Mouse (Mus musculus): ENCODE results near the gene 4933405L10Rik. TPM values are rescaled to one million over a fixed set of nuclear protein-coding genes. Genes with fewer than 3 reads are reported as not detected.

Gene 4933405L10Rik
- polyA plus RNA-seq, 1 experiment from 2014 or later = not detected

Other genes starting within 250 kb of the 4933405L10Rik start
- 41.9 and 42.3 TPM in 2 replicates for gene Tppp3, start 236.1 kb upstream of the 4933405L10Rik start, polyA plus RNA-seq (2015; fragmentation: Nextera tagmentation; extraction: Ambion mirVana)
- 17.5 and 18.5 TPM in 2 replicates for gene Zdhhc1, start 210.8 kb upstream of the 4933405L10Rik start, polyA plus RNA-seq (2015; fragmentation: Nextera tagmentation; extraction: Ambion mirVana)
- 1.9 and 2.3 TPM in 2 replicates for gene Hsd11b2, start 188.9 kb upstream of the 4933405L10Rik start, polyA plus RNA-seq (2015; fragmentation: Nextera tagmentation; extraction: Ambion mirVana)
- gene Atp6v0d1, start 141.6 kb upstream of the 4933405L10Rik start, polyA plus RNA-seq (2015; fragmentation: Nextera tagmentation; extraction: Ambion mirVana) = 115 and 125 TPM in 2 replicates
- gene Ripor1, start 102.4 kb upstream of the 4933405L10Rik start, polyA plus RNA-seq (2015; fragmentation: Nextera tagmentation; extraction: Ambion mirVana) = 17.1 and 17.8 TPM in 2 replicates
- 73.7 and 86.4 TPM in 2 replicates for gene Ctcf, start 71.1 kb upstream of the 4933405L10Rik start, polyA plus RNA-seq (2015; fragmentation: Nextera tagmentation; extraction: Ambion mirVana)
- gene Agrp, start 70.3 kb upstream of the 4933405L10Rik start, polyA plus RNA-seq (2015; fragmentation: Nextera tagmentation; extraction: Ambion mirVana) = 0.66 and 0.92 TPM in 2 replicates
- 0.64 and 0.79 TPM in 2 replicates for gene Carmil2, start 21.4 kb upstream of the 4933405L10Rik start, polyA plus RNA-seq (2015; fragmentation: Nextera tagmentation; extraction: Ambion mirVana)
- 53.0 and 55.0 TPM in 2 replicates for gene Acd, start 6.6 kb upstream of the 4933405L10Rik start, polyA plus RNA-seq (2015; fragmentation: Nextera tagmentation; extraction: Ambion mirVana)
- gene Pard6a, start 6.5 kb upstream of the 4933405L10Rik start, polyA plus RNA-seq (2015; fragmentation: Nextera tagmentation; extraction: Ambion mirVana) = 12.0 and 12.6 TPM in 2 replicates
- gene Enkd1, start 555 bp downstream of the 4933405L10Rik start, polyA plus RNA-seq (2015; fragmentation: Nextera tagmentation; extraction: Ambion mirVana) = 11.2 and 13.6 TPM in 2 replicates
- gene Gfod2, start 51.0 kb downstream of the 4933405L10Rik start, polyA plus RNA-seq (2015; fragmentation: Nextera tagmentation; extraction: Ambion mirVana) = 8.7 and 10.9 TPM in 2 replicates
- gene Ranbp10, start 119.7 kb downstream of the 4933405L10Rik start, polyA plus RNA-seq (2015; fragmentation: Nextera tagmentation; extraction: Ambion mirVana) = 7.1 and 8.2 TPM in 2 replicates
- not detected in 2 replicates for gene Tsnaxip1, start 120.1 kb downstream of the 4933405L10Rik start, polyA plus RNA-seq (2015; fragmentation: Nextera tagmentation; extraction: Ambion mirVana)
- gene Cenpt, start 145.6 kb downstream of the 4933405L10Rik start, polyA plus RNA-seq (2015; fragmentation: Nextera tagmentation; extraction: Ambion mirVana) = 25.5 and 28.9 TPM in 2 replicates
- 49.4 and 49.6 TPM in 2 replicates for gene Thap11, start 147.5 kb downstream of the 4933405L10Rik start, polyA plus RNA-seq (2015; fragmentation: Nextera tagmentation; extraction: Ambion mirVana)
- gene Nutf2, start 152.9 kb downstream of the 4933405L10Rik start, polyA plus RNA-seq (2015; fragmentation: Nextera tagmentation; extraction: Ambion mirVana) = 165 and 207 TPM in 2 replicates
- gene Edc4, start 173.2 kb downstream of the 4933405L10Rik start, polyA plus RNA-seq (2015; fragmentation: Nextera tagmentation; extraction: Ambion mirVana) = 31.6 and 34.9 TPM in 2 replicates
- 0.29 and 0.33 TPM in 2 replicates for gene Nrn1l, start 185.9 kb downstream of the 4933405L10Rik start, polyA plus RNA-seq (2015; fragmentation: Nextera tagmentation; extraction: Ambion mirVana)
- gene Pskh1, start 192.8 kb downstream of the 4933405L10Rik start, polyA plus RNA-seq (2015; fragmentation: Nextera tagmentation; extraction: Ambion mirVana) = 25.6 and 26.6 TPM in 2 replicates
- 3.1 and 6.2 TPM in 2 replicates for gene Ctrl, start 226.2 kb downstream of the 4933405L10Rik start, polyA plus RNA-seq (2015; fragmentation: Nextera tagmentation; extraction: Ambion mirVana)
- gene Psmb10, start 230.8 kb downstream of the 4933405L10Rik start, polyA plus RNA-seq (2015; fragmentation: Nextera tagmentation; extraction: Ambion mirVana) = 115 and 116 TPM in 2 replicates
- gene Lcat, start 235.7 kb downstream of the 4933405L10Rik start, polyA plus RNA-seq (2015; fragmentation: Nextera tagmentation; extraction: Ambion mirVana) = 1.7 and 2.8 TPM in 2 replicates

Data from intestine, embryonic 16.5 days (tissue).